Mouse (Mus musculus): ENCODE data around the gene Sox14.

DNA sequence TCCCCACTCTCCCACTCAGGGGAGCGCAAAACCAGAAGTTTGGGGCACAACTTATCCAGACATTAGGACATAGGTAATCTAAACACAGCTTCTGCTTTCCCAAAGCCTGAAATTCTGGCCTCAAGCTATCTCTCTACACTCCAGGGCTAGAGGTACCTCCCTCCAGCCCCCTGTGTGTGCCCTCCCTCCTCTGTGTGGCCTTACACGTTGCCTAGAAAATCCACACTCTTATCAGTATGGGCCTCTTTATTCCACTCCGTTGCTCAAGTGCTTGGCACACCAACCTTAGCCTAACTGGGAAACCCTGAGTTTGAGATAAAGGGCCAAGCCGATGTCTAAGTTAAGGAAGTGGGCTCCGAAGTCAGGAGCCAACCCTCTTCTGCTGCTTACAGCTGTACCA is 2.6 kb upstream of the Sox14 start:
- TF ChIP-seq CTCF (IDR thresholded peaks at IDR 0.05; ENCODE audit: low read depth) = no peak
- no peak for TF ChIP-seq EP300 (IDR thresholded peaks at IDR 0.05; ENCODE audit: low read depth)
